Mouse (Mus musculus): ENCODE results near the gene Slc16a9.
"Not testable (repeated sequence)": the region's sequence is repeated elsewhere in the genome, so short reads cannot be mapped to it uniquely, and the experiment has no call there.

The Slc16a9 gene

DNA sequence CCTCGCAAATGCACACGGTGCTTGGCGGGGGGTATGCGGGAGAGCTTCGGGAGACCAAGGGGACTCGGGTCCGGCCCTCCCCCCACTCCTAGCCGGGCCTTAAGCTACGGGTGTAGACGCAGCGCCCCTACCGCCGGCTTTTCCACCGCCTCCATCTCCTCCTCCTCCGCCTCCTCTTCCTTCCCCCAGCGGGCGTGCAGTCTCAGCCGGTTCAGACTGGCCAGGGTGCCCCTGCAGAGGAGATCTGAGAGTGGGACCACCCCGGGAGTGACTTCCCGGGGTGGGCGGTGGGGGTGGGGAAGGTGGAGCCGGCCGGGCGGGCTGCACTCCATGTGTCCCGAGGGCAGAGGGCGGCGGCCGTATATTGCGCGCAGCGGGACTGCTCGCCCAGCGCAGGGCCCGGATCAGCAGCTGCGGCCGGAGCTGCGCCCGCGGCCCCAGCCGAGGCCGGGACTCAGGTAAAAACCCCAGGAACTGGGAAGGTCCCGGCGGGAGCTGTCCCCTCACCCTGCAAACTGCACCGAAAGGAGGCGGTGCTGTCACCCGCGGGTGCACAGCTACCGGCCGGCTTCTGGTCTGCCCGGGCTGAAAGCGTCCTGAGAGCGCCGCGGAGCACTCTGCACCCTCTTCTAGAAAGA, at the start of gene Slc16a9:
Slc16a9 (plus strand) TSS at position 180 of the 638 bp plus-strand sequence.
- DNase-seq = peak; percentile 69 to 74

- no peak for DNase-seq
Measured at GRCm38 (mm10) chr10:70195279-70195678, 49.6 kb upstream of the Slc16a9 start.

GRCm38 (mm10) chr10:70195786-70196185, 49.1 kb upstream of the Slc16a9 start:
- DNase-seq = no peak

DNA sequence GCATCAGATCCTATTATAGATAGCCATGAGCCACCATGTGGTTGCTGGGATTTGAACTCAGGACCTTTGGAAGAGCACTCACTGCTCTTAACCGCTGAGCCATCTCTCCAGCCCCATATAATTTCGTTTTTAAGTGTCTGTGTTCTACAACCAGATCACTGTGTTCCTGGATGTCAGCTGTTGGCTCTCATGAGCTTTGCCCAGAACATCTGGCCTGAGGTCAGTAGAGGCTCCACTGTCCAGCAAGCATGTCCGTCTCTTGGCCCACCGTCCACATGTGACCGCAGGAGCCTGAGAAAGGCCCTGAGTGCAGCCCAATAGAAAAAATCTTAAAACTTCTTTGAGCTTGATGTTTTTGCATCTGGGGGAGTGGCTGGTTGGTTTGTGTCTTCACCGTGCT, 48.2 kb upstream of the Slc16a9 start:
- DNase-seq = no peak

DNA sequence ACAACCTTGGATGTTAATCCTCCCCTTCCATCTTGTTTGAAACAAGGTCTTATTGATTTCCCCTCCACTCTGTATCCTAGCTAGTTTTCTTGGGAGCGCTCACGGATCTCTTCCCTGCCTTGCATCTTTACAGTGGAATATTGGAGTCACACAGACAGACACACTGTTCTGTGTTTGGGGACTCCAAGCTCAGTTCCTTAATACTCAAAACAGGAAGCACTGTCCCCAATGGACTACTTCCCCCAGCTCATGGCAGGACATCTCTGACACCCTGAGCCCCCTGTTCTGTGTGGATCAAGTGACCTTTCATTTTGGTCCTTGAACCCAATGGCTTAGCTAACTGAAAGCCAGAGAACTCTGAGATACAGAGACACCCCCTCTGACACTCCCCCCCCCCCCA, 47.3 kb upstream of the Slc16a9 start:
- no peak for DNase-seq

DNA sequence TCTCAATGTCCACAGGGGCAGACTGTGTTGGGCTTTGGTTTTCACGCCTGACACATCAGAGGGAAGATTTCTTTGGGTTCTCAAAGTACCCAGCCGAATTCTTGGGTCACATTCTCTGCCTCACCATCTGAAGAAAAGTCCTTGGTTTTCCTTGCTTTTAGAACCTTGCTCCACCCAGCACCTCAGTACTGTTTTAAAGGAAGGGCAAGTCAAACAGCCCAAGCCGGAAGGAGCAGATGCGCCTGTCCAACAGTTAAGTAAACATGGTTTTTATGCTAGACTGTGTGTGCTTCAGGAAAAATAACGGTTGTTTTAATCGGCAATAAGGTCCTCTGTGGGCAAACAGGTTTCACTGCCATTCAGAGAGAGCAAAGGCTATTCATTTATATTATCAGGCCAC, 46.9 kb upstream of the Slc16a9 start:
- DNase-seq = no peak

DNA sequence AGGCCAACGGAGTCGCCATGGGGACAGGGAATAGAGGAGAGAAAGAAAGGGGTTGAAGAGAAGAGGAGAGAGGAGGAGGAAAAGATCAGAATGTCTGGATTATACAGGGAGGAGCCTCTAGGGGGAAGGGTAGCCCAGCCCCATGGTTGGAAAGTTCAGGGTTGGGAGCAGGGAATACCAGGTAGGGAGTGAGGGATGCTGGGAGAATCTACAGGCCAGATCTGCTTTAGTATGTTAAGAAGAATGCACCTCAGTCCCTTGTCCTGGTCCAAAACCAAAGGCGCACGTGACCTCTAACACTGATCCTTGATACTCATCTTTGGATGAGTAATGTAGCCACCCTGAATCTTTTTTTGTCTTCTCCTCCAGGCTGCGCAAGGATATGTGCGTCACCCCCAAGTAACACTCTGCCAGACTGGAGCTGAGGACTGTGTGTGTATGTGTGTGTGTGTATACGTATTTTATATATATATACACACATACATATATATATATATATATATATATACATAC, 45.9 kb upstream of the Slc16a9 start:
- DNase-seq = no peak

DNA sequence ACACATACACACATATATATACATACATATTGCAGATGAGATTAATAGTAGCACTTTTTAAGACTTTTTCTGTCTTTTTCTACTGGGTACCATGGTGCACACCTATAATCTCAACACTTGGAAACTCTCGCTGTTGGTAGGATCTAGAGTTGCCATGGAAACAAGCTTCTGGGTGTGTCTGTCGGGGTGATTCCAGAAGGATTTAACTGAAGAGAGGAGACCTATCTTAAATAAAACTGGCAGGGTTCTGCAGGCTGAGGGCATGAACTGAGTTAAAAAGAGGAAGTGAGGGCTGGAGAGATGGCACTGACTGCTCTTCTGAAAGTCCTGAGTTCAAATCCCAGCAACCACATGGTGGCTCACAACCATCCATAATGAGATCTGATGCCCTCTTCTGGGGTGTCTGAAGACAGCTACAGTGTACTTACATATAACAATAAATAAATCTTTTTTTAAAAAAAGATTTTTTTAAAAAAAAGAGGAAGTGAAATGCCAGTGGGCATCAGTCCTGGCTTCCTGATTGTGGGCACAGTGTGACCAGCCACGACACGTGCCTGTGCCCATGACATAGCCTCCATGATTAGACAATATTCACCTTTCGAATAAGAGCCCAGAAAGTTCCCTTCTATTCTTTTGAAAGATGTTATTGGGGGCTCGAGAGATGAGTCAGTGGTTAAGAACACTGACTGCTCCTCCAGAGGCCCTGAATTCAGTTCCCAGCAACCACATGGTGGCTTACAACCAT, 45.3 kb upstream of the Slc16a9 start:
- DNase-seq = no peak

- no peak for DNase-seq
Measured at GRCm38 (mm10) chr10:70200889-70201500, 43.9 kb upstream of the Slc16a9 start.

GRCm38 (mm10) chr10:70204505-70205399, 40.1 kb upstream of the Slc16a9 start, which contains the start of gene Mrln:
Gene Mrln, plus strand, starts transcription at chr10:70204664.
- DNase-seq = peak; percentile 77 to 85

- no peak for DNase-seq
Measured at GRCm38 (mm10) chr10:70211281-70211680, 33.6 kb upstream of the Slc16a9 start.

GRCm38 (mm10) chr10:70220971-70221370, 23.9 kb upstream of the Slc16a9 start:
- DNase-seq = no peak

DNA sequence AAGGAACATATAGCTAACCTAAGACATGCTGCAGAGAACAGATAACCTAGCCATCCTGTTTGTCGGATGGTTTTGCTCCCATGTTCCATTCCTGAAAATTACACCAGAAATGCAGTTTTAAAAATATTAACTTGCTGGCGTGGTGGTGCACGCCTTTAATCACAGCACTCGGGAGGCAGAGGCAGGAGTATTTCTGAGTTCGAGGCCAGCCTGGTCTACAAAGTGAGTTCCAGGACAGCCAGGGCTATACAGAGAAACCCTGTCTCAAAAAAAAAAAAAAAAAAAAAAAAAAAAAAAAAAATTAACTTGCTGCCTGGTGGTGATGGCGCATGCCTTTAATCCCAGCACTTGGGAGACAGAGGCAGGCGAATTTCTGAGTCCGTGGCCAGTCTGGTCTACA, 22.7 kb upstream of the Slc16a9 start:
- DNase-seq = not testable (repeated sequence)

GRCm38 (mm10) chr10:70224571-70224970, 20.3 kb upstream of the Slc16a9 start:
- DNase-seq = no peak

GRCm38 (mm10) chr10:70225760-70226159, 19.1 kb upstream of the Slc16a9 start:
- DNase-seq = no peak

DNA sequence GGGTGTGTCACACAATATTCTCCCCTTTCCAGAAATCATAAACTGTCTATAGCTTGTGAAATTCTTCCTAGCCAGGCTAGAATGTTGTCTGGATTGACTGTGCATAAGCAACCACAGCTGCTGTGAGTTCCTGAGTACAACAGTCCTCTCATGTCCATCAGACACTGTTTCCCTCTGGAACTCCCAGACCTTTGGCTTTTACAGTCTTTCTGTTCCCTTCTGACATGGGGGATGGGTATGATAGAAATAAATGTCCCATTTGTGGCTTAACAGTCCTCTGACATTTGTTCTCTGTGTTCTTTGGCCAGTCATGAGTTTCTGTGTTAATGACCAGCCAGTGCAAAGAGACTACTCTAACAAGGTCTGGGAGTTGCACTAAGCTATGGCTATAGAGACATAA, 18.3 kb upstream of the Slc16a9 start:
- no peak for DNase-seq

GRCm38 (mm10) chr10:70230352-70230751, 14.5 kb upstream of the Slc16a9 start:
- no peak for DNase-seq

- DNase-seq = no peak
Measured at GRCm38 (mm10) chr10:70237936-70238335, 7.0 kb upstream of the Slc16a9 start.

GRCm38 (mm10) chr10:70242751-70243444, 2.0 kb upstream of the Slc16a9 start:
- no peak for DNase-seq

DNA sequence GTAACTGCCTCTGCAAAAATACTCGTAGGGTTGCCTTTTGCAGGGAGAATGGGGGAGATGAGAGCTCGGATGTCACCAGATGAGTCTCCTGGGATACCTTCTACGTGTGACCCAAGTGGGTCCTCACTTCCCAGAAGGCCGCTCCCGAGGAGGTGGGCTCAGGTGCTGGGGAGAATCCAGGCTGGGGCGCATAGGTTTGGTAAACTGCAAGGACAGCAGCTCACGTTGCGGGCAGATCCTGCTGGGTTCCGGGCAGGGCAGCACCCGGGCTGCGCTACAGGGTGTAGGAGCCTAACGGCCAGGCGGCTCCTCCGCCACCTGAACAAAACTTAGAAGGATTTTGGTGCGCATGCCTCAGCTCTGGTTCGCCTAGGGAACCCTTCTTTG, 652 bp downstream of the Slc16a9 start:
- peak; percentile 20 to 37 for DNase-seq

- no peak for DNase-seq
Measured at GRCm38 (mm10) chr10:70246076-70246475, 1.2 kb downstream of the Slc16a9 start.

DNA sequence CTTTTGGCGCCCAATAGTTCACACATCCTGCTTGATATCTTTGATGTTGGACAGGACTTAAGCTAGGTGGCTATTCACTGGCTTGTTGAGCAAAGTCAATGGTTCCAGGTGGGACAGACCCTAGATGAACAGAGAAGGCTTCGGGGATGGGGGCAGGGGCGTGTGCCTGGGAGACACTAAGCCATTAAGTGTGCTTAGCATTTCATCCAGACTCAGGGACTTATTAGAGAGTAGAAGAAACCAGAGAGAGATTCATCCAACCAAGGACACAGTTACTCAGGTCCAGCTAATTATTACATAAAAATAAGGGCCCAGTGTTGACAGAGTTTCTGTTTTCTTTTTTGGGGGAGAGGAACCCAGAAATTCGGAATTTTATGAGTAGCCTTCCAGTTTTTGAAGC, 5.5 kb downstream of the Slc16a9 start:
- DNase-seq = no peak
